Comparison of ENCODE assay signal across 8 mouse cellular contexts in the genomic region with DNA sequence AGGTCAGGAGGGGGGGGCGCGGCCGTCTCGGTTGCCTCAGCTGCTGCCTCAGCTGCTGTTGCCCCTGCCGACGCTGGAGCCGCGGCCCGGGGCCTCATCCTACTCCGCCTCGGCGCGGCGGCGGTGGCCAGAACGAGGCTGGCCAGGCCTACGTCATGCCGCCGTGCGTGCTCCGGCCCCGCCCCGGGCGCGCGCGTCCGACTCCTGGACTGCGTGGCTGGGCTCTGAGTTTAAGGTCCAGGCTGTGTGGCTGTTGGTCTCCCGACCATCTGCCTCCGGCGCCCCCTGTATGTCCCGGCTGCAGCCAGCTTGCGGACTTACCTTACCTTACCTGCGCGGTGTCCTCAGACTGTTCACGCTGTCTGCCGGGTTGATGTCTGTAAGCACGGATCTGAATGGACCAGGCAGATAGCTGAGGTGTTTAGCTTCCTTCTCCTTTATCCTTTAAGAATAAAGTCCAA. TPM values are rescaled to one million over a fixed set of nuclear protein-coding genes. Genes with fewer than 3 reads are reported as not detected.
A peak's percentile ranks its signal among the peaks of the same experiment; 100 is the strongest.
DNase-seq lines count a peak whose midpoint lies in the region; ATAC-seq lines count a peak whose summit lies in the region.

No protein-coding gene starts in this region.

- intact Hi-C loops in gastrocnemius, postnatal 14 days (cut with DNase I; ENCODE audit: low total_unique reads) = no loop called here
- intact Hi-C loops in left cerebral cortex, postnatal 14 days (cut with DNase I) = no loop called here

- DNase-seq in adipocyte (ENCODE audit: low spot score) = peak; percentile 83
- DNase-seq in embryo, embryonic 10 days (ENCODE audit: low spot score) = peak; percentile 95
- peak; percentile 92 for DNase-seq in gastrocnemius, postnatal 14 days
- DNase-seq in intestine, embryonic 14.5 days (ENCODE audit: low spot score) = peak; percentile 95
- peak; percentile 89 to 91 for DNase-seq in left cerebral cortex, postnatal 14 days (ENCODE audit: low spot score in 2 of 2)
- peak; percentile 92 for DNase-seq in mesoderm, embryonic 11.5 days (ENCODE audit: low read depth, low spot score)
- peak; percentile 86 to 89 for DNase-seq in right cerebral cortex, postnatal 36 days (ENCODE audit: low spot score in 2 of 2)
- peak; percentile 94 for DNase-seq in yolk sac, embryonic 10.5 days (ENCODE audit: low spot score)

- WGBS in intestine, embryonic 14.5 days = 1% methylated on average over 37 of the region's 39 CpGs

- peak; percentile 100 for ATAC-seq in intestine, embryonic 14.5 days (replicated peaks; ENCODE audit: low FRiP score, low TSS enrichment, low read depth)

- no peaks in the 10 kb centered on the region for H3K9me3 ChIP-seq in intestine, embryonic 14.5 days (ENCODE audit: control insufficient read depth, low read length)

- peaks cover 9% of the 10 kb centered on the region; the same call in 1 of the 2 replicates for H3K4me1 ChIP-seq in intestine, embryonic 14.5 days (replicated peaks; ENCODE audit: control insufficient read depth, insufficient read depth, low read length)

- no peaks in the 10 kb centered on the region for H3K27me3 ChIP-seq in intestine, embryonic 14.5 days (replicated peaks; ENCODE audit: control insufficient read depth, insufficient read depth, low read length)

- peak overlapping the region; percentile 90 for H3K27ac ChIP-seq in intestine, embryonic 14.5 days (ENCODE audit: low read depth)

- peak overlapping the region; percentile 92 for H3K4me2 ChIP-seq in intestine, embryonic 14.5 days (ENCODE audit: low read length)

- peaks cover 6% of the 10 kb centered on the region; the same call in 1 of the 2 replicates for H3K36me3 ChIP-seq in intestine, embryonic 14.5 days (ENCODE audit: control insufficient read depth, insufficient read depth, low read length)

- H3K9ac ChIP-seq in intestine, embryonic 14.5 days (ENCODE audit: low read length) = peak overlapping the region; percentile 74

- H3K4me3 ChIP-seq in intestine, embryonic 14.5 days (ENCODE audit: low read depth, low read length) = peak overlapping the region; percentile 91

RNA-seq across cellular contexts. Expression of a gene that starts 7.9 kb away (rescaled TPM):
- total RNA-seq in gastrocnemius, postnatal 14 days (2021) = 10 to 100 TPM; 84.3 to 86.8 TPM
- 38.5 and 40.0 TPM in 2 replicates for polyA plus RNA-seq in intestine, embryonic 14.5 days (2014; fragmentation: Nextera tagmentation; extraction: Ambion mirVana)
- 100 to 1,000 TPM; 190 to 196 TPM for total RNA-seq in left cerebral cortex, postnatal 14 days (2021)

RNA-seq across cellular contexts. Expression of a gene that starts 54.5 kb away (rescaled TPM):
- total RNA-seq in gastrocnemius, postnatal 14 days (2021) = not detected
- polyA plus RNA-seq in intestine, embryonic 14.5 days (2014; fragmentation: Nextera tagmentation; extraction: Ambion mirVana) = not detected in 2 replicates
- total RNA-seq in left cerebral cortex, postnatal 14 days (2021) = not detected

Comparison
In these comparisons a context has a peak if more than half of its experiments do, and no peak if none do; other contexts are left out.
1. Peak in every context shown above with its lines: DNase-seq, ATAC-seq, H3K4me3 ChIP-seq and H3K27ac ChIP-seq.